Comparison of ENCODE assay signal across 8 mouse cellular contexts in genomic region chr2:76647441-76647869, GRCm38 (mm10). TPM values are rescaled to one million over a fixed set of nuclear protein-coding genes. Genes with fewer than 3 reads are reported as not detected.
DNase-seq lines count a peak whose midpoint lies in the region; ATAC-seq and TF ChIP-seq lines count a peak whose summit lies in the region.

No protein-coding gene starts in this region.

- H3K27ac ChIP-seq in heart, embryonic 10.5 days: peak overlapping the region; percentile 92
- H3K27ac ChIP-seq in hindbrain, postnatal 0 days: peak overlapping the region; percentile 92
- peak overlapping the region; percentile 92 for H3K27ac ChIP-seq in midbrain, embryonic 11.5 days (ENCODE audit: low read depth, low read length)

- peaks cover 11% of the 10 kb centered on the region; the same call in 1 of the 2 replicates for H3K36me3 ChIP-seq in heart, embryonic 10.5 days
- H3K36me3 ChIP-seq in hindbrain, postnatal 0 days (ENCODE audit: insufficient read depth, low read length): peaks cover 5% of the 10 kb centered on the region; the same call in 1 of the 2 replicates
- H3K36me3 ChIP-seq in midbrain, embryonic 11.5 days (ENCODE audit: control insufficient read depth, insufficient read depth, low read length): no peaks in the 10 kb centered on the region

- H3K9me3 ChIP-seq in heart, embryonic 10.5 days: no peaks in the 10 kb centered on the region
- H3K9me3 ChIP-seq in hindbrain, postnatal 0 days (ENCODE audit: low read length): no peaks in the 10 kb centered on the region
- H3K9me3 ChIP-seq in midbrain, embryonic 11.5 days (ENCODE audit: control insufficient read depth, low read length): no peaks in the 10 kb centered on the region

- TF ChIP-seq CTCF in hindbrain, postnatal 0 days (IDR thresholded peaks at IDR 0.05; ENCODE audit: low read depth): no peak

- H3K4me2 ChIP-seq in hindbrain, postnatal 0 days (ENCODE audit: low read depth, low read length): peak overlapping the region; percentile 67
- H3K4me2 ChIP-seq in midbrain, embryonic 11.5 days: peak overlapping the region; percentile 76

- peak overlapping the region; percentile 86 for H3K4me3 ChIP-seq in heart, embryonic 10.5 days
- H3K4me3 ChIP-seq in hindbrain, postnatal 0 days (ENCODE audit: low read length): peak overlapping the region; percentile 77
- H3K4me3 ChIP-seq in midbrain, embryonic 11.5 days (ENCODE audit: low read depth, low read length): peak overlapping the region; percentile 71

- under 1% methylated on average over 32 of the region's 32 CpGs for WGBS in heart, embryonic 10.5 days
- under 1% methylated on average over 31 of the region's 32 CpGs for WGBS in hindbrain, postnatal 0 days
- WGBS in midbrain, embryonic 11.5 days: under 1% methylated on average over 24 of the region's 32 CpGs

- H3K9ac ChIP-seq in hindbrain, postnatal 0 days (replicated peaks; ENCODE audit: low read length): peak overlapping the region; percentile 83
- peak overlapping the region; percentile 83 for H3K9ac ChIP-seq in midbrain, embryonic 11.5 days (ENCODE audit: low read length)

- ATAC-seq in hindbrain, postnatal 0 days: peak; percentile 62
- ATAC-seq in midbrain, embryonic 11.5 days (ENCODE audit: low FRiP score): peak; percentile 77

- no peak for DNase-seq in heart, embryonic 10.5 days (ENCODE audit: low spot score)
- DNase-seq in heart, adult 18-20 months: no peak
- DNase-seq in A20 (ENCODE audit: low read depth, low spot score): peak; percentile 50
- DNase-seq in embryo, embryonic 10.5 days (ENCODE audit: low spot score): peak; percentile 79
- DNase-seq in hindbrain, postnatal 0 days (ENCODE audit: low spot score): peak; percentile 72
- DNase-seq in midbrain, embryonic 11.5 days (ENCODE audit: low spot score, missing footprints): no peak
- DNase-seq in ovary, postnatal 10 days (ENCODE audit: low spot score): no peak
- no peak for DNase-seq in kidney, postnatal 25 days

- H3K4me1 ChIP-seq in heart, embryonic 10.5 days: peaks cover 18% of the 10 kb centered on the region
- peaks cover 14% of the 10 kb centered on the region for H3K4me1 ChIP-seq in hindbrain, postnatal 0 days (ENCODE audit: insufficient read depth, low read length)
- H3K4me1 ChIP-seq in midbrain, embryonic 11.5 days (ENCODE audit: control insufficient read depth, insufficient read depth, low read length): peaks cover 8% of the 10 kb centered on the region

- H3K27me3 ChIP-seq in heart, embryonic 10.5 days (ENCODE audit: insufficient read depth, poor library complexity, severe bottlenecking): no peaks in the 10 kb centered on the region
- no peaks in the 10 kb centered on the region for H3K27me3 ChIP-seq in hindbrain, postnatal 0 days (ENCODE audit: insufficient read depth, low read length)
- no peaks in the 10 kb centered on the region for H3K27me3 ChIP-seq in midbrain, embryonic 11.5 days (ENCODE audit: control insufficient read depth, insufficient read depth, low read length)

RNA-seq across cellular contexts. Expression of gene Prkra, which starts 0.4 kb away (rescaled TPM):
- 37.4 and 49.9 TPM in 2 replicates for polyA plus RNA-seq in heart, embryonic 10.5 days (2016; fragmentation: Nextera tagmentation; extraction: Ambion mirVana)
- total RNA-seq in heart, adult 18-20 months (2021): 10 to 100 TPM; 14.3 to 15.2 TPM
- 80.1 and 82.9 TPM in 2 replicates for total RNA-seq in hindbrain, postnatal 0 days (2014; rRNA removed)
- polyA plus RNA-seq in hindbrain, postnatal 0 days (2015; fragmentation: Nextera tagmentation; extraction: Ambion mirVana): 104 and 105 TPM in 2 replicates
- 90.9 and 106 TPM in 2 replicates for polyA plus RNA-seq in midbrain, embryonic 11.5 days (2014; fragmentation: Nextera tagmentation; extraction: Ambion mirVana)

RNA-seq across cellular contexts. Expression of gene Pjvk, which starts 0.8 kb away (rescaled TPM):
- polyA plus RNA-seq in heart, embryonic 10.5 days (2016; fragmentation: Nextera tagmentation; extraction: Ambion mirVana): 0.11 and 0.25 TPM in 2 replicates
- total RNA-seq in heart, adult 18-20 months (2021): not detected
- 0.18 and 0.37 TPM in 2 replicates for total RNA-seq in hindbrain, postnatal 0 days (2014; rRNA removed)
- polyA plus RNA-seq in hindbrain, postnatal 0 days (2015; fragmentation: Nextera tagmentation; extraction: Ambion mirVana): 0.63 and 1.5 TPM in 2 replicates
- polyA plus RNA-seq in midbrain, embryonic 11.5 days (2014; fragmentation: Nextera tagmentation; extraction: Ambion mirVana): 0.55 and 0.75 TPM in 2 replicates

RNA-seq across cellular contexts. Expression of gene Fkbp7, which starts 25.5 kb away (rescaled TPM):
- 33.4 and 41.7 TPM in 2 replicates for polyA plus RNA-seq in heart, embryonic 10.5 days (2016; fragmentation: Nextera tagmentation; extraction: Ambion mirVana)
- 10 to 100 TPM; 21.8 to 25.2 TPM for total RNA-seq in heart, adult 18-20 months (2021)
- total RNA-seq in hindbrain, postnatal 0 days (2014; rRNA removed): 2.7 and 5.9 TPM in 2 replicates
- polyA plus RNA-seq in hindbrain, postnatal 0 days (2015; fragmentation: Nextera tagmentation; extraction: Ambion mirVana): 15.5 and 16.8 TPM in 2 replicates
- 18.2 and 20.3 TPM in 2 replicates for polyA plus RNA-seq in midbrain, embryonic 11.5 days (2014; fragmentation: Nextera tagmentation; extraction: Ambion mirVana)

RNA-seq across cellular contexts. Expression of gene Plekha3, which starts 27.6 kb away (rescaled TPM):
- 8.9 and 11.7 TPM in 2 replicates for polyA plus RNA-seq in heart, embryonic 10.5 days (2016; fragmentation: Nextera tagmentation; extraction: Ambion mirVana)
- 10 to 100 TPM; 19.9 to 22.5 TPM for total RNA-seq in heart, adult 18-20 months (2021)
- 14.5 and 23.3 TPM in 2 replicates for total RNA-seq in hindbrain, postnatal 0 days (2014; rRNA removed)
- polyA plus RNA-seq in hindbrain, postnatal 0 days (2015; fragmentation: Nextera tagmentation; extraction: Ambion mirVana): 8.7 and 9.7 TPM in 2 replicates
- 11.7 and 12.9 TPM in 2 replicates for polyA plus RNA-seq in midbrain, embryonic 11.5 days (2014; fragmentation: Nextera tagmentation; extraction: Ambion mirVana)

Comparison
In these comparisons a context has a peak if more than half of its experiments do, and no peak if none do; other contexts are left out.
1. DNase-seq: peak in A20 (single experiment), embryo, embryonic 10.5 days (single experiment) and hindbrain, postnatal 0 days (single experiment); none in heart, embryonic 10.5 days (single experiment), heart, adult 18-20 months (0 of 2), midbrain, embryonic 11.5 days (single experiment), ovary, postnatal 10 days (single experiment) and kidney, postnatal 25 days (0 of 2).
2. Peak in every context shown above with its lines, with median percentiles within 50 percentile points of each other: H3K27ac ChIP-seq and H3K4me3 ChIP-seq.